Mouse (Mus musculus): ENCODE results near the gene Zbtb45.

GRCm38 (mm10) chr7:13014275-13014839, 4.5 kb upstream of the Zbtb45 start:
- no peak for TF ChIP-seq GATA1 (IDR thresholded peaks at IDR 0.05; ENCODE audit: low read length)
- no peak for TF ChIP-seq TAL1 (IDR thresholded peaks at IDR 0.05; ENCODE audit: low read length)
